Mouse (Mus musculus) forebrain, embryonic 16.5 days (tissue): ENCODE results near the gene Exoc2. TPM values are rescaled to one million over a fixed set of nuclear protein-coding genes. Genes with fewer than 3 reads are reported as not detected.
A peak's percentile ranks its signal among the peaks of the same experiment; 100 is the strongest.

Experiments
- ATAC-seq: fragments of 200-750 bp; cut with Nextera tagmentation; 2 replicates; pipeline ENCODE4 v1.8.0; 2017; ENCODE audit warnings: mild to moderate bottlenecking, moderate library complexity
- H3K27ac ChIP-seq: fragments of 300-500 bp; sonication (generic); 2 replicates; pipeline ENCODE4 v1.5.1; 2014; ENCODE audit warnings: low read length, control low read depth
- H3K27me3 ChIP-seq: fragments of 300-500 bp; sonication (generic); replicated peaks from 2 replicates; pipeline ENCODE4 v1.6.1; 2014; ENCODE audit warnings: low read length; ENCODE audit not compliant: control insufficient read depth, insufficient read depth
- H3K36me3 ChIP-seq: fragments of 300-500 bp; sonication (generic); 2 replicates; pipeline ENCODE4 v1.6.1; 2014; ENCODE audit not compliant: control insufficient read depth, insufficient read depth
- H3K4me1 ChIP-seq: fragments of 300-500 bp; sonication (generic); replicated peaks from 2 replicates; pipeline ENCODE4 v1.6.1; 2014; ENCODE audit warnings: low read length; ENCODE audit not compliant: control insufficient read depth, insufficient read depth
- H3K4me2 ChIP-seq: fragments of 300-500 bp; sonication (generic); 2 replicates; pipeline ENCODE4 v1.6.1; 2014; ENCODE audit warnings: mild to moderate bottlenecking, low read length, control low read depth
- H3K4me3 ChIP-seq: fragments of 300-500 bp; sonication (generic); replicated peaks from 2 replicates; pipeline ENCODE4 v1.5.1; 2014; ENCODE audit warnings: mild to moderate bottlenecking, low read length, control low read depth
- H3K9ac ChIP-seq: fragments of 300-500 bp; sonication (generic); replicated peaks from 2 replicates; pipeline ENCODE4 v1.6.1; 2014; ENCODE audit warnings: low read depth, low read length, control low read depth
- H3K9me3 ChIP-seq: fragments of 300-500 bp; sonication (generic); 2 replicates; pipeline ENCODE4 v1.6.1; 2016; ENCODE audit warnings: low read length; ENCODE audit not compliant: control insufficient read depth
- WGBS: fragments of 180-500 bp; shearing (Covaris S2); extraction: QIAGEN DNeasy Blood & Tissue Kit; methylation state at CpG from one replicate; pipeline ENCODE4 v1.1.7; 2014; 5-methylcytosine and 5-hydroxymethylcytosine counted together
- polyA plus RNA-seq: library from polyadenylated mRNA; unstranded; fragments of >200 nt; fragmentation: Nextera tagmentation; extraction: Ambion mirVana; gene quantifications from 2 replicates; pipeline ENCODE4 v1.2.1, GENCODE M21; 2015

Exoc2 gene
- polyA plus RNA-seq = 63.0 and 64.5 TPM in 2 replicates

DNA sequence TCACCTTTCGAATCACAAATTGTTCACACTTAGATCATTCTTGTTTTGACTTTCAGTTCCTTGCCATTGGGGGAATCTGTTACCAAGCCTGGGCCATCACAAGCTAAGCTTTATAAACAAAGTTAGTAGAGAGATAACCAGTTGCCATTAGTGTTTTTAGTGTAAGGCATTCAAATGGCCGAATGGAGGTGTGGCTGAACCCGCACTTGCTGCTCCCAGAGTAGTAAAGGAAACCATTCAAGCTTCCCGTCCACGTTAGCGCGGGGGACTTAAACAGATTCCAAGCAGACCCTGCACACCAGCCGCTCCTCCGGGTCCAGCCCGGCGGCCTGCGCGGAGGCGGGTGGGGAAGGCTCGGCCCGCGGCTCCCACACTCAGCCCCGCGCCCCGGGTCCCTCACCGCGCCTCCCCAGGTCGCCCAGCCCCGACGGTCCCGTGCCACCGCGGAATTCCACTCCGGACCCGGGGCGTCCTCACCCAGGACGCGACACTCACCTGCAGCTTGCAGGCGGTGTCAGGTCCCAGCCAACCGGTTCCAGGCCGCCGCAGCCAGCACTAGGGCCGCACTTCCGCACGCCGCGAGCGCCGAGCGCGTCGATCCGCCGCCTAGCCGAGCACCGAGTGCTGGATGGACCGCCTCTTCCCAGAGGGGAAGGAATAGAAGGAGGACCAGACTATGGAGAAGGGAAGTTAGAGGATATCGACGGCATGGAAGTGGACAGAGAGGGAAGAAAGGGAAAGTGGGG is at the start of gene Exoc2, which contains the start of gene Gm5447:
TSS of gene Exoc2 (minus strand) at position 593 of the 746 bp plus-strand sequence.
TSS of gene Gm5447 (plus strand) at position 704 of the 746 bp plus-strand sequence.
- ATAC-seq = peak; percentile 99
- peaks cover 17% of the 10 kb centered on the region for H3K4me1 ChIP-seq
- WGBS = under 1% methylated on average over 54 of the region's 54 CpGs

DNA sequence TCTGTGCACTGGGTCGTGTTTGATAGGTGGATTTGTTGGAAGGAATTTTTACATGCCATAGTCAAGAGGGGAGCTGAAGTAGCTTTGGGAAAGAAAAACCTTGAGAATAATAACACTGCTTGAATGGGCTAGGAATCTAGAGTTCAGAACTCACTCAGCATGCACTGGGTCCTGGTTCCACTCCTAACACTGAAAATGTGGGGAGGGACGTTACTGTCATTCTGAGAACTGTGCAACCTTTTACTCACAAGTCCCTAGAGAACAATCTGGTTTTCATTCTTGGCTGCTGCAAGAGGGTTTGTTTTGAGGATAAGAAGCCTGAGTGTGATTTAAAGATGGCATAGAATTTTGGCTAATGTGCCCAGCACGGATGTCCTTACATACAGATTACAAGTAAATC is 49.8 kb upstream of the Exoc2 start:
- H3K4me3 ChIP-seq = no peak overlapping the region
- WGBS = 85% methylated on average over 3 of the region's 3 CpGs
- ATAC-seq = no peak
- no peaks in the 10 kb centered on the region for H3K9me3 ChIP-seq
- H3K4me1 ChIP-seq = no peaks in the 10 kb centered on the region
- no peaks in the 10 kb centered on the region for H3K36me3 ChIP-seq
- H3K9ac ChIP-seq = no peak overlapping the region
- no peak overlapping the region for H3K4me2 ChIP-seq
- no peak overlapping the region for H3K27ac ChIP-seq
- H3K27me3 ChIP-seq = no peaks in the 10 kb centered on the region

More for the DNA sequence above, at the start of gene Exoc2, which contains the start of gene Gm5447:
- Histone ChIP-seq H3K27me3 (no peaks in the 10 kb centered on the region), H3K9ac (peak within 1 kb of the TSS; percentile 94), H3K36me3 (no peaks in the 10 kb centered on the region), H3K4me3 (peak within 1 kb of the TSS; percentile 94), H3K9me3 (no peaks in the 10 kb centered on the region), H3K27ac (peak within 1 kb of the TSS; percentile 74), H3K4me2 (peak within 1 kb of the TSS; percentile 63)

DNA sequence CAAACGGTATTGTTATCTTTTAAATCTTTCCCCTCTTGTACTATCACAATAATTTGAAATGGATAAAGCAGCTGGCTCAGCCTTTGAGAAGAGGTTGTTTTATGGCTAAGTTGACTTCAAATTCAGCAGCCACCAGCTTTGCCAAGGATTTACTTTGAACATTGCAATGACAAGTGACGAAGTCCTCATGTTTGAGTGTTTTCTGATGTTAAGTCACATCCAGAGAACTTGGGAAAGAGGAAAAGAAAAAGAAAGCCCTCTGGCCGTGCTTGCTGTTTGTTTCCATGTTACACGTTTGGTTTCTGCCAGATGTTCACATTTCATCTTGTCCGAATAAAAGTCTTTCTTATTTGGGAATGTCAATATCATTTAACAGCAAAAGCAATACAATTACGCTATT is 48.0 kb upstream of the Exoc2 start:
- Histone ChIP-seq H3K36me3 (no peaks in the 10 kb centered on the region), H3K4me3 (no peak overlapping the region), H3K4me2 (no peak overlapping the region), H3K9ac (no peak overlapping the region), H3K27ac (no peak overlapping the region), H3K4me1 (no peaks in the 10 kb centered on the region), H3K27me3 (no peaks in the 10 kb centered on the region), H3K9me3 (no peaks in the 10 kb centered on the region)
- WGBS = 80% methylated on average over 6 of the region's 6 CpGs
- ATAC-seq = no peak

DNA sequence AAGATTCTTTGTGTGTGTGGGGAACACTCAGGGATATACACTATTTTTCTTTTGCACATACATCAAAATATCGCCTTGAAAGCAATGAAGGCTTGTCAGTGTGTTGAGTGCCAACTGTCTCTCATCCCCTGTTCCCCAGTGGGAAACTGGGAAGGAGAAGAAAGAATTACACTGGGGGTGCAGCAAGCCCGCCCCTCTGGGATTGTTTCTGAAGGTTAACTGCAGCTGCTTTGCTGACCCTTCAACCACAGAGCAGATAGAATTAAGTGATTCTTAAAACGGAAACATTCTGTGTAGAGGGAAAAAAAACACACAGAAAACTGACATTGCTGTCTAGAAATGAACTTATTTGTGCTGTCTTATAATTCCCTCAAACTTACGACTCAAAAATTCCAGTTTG is 47.6 kb upstream of the Exoc2 start:
- Histone ChIP-seq H3K9ac (no peak overlapping the region), H3K27me3 (no peaks in the 10 kb centered on the region), H3K27ac (no peak overlapping the region), H3K4me2 (no peak overlapping the region), H3K4me3 (no peak overlapping the region), H3K4me1 (no peaks in the 10 kb centered on the region), H3K36me3 (no peaks in the 10 kb centered on the region), H3K9me3 (no peaks in the 10 kb centered on the region)
- 66% methylated on average over 4 of the region's 4 CpGs for WGBS
- ATAC-seq = no peak

DNA sequence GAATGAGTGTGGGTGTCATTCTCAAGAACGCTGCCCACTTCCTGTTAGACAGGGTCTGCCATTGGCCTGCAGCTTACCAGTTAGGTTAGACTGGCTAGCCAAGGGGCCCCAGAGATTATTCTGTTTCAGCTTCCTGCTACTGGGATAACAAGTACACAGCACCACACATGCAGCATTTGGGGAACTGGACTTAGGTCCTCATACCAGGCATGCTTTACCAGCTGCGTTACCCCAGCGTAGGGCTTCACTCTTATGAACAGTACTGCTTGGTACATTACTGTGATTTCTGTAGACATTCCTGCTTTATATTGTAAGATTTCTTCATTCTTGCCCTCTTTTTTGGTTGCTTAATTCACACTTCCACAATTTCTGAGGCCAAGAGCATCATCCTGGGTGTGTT is 43.7 kb upstream of the Exoc2 start:
- Histone ChIP-seq H3K4me2 (no peak overlapping the region), H3K9me3 (no peaks in the 10 kb centered on the region), H3K9ac (no peak overlapping the region), H3K27me3 (no peaks in the 10 kb centered on the region), H3K4me3 (no peak overlapping the region), H3K27ac (no peak overlapping the region), H3K36me3 (no peaks in the 10 kb centered on the region), H3K4me1 (no peaks in the 10 kb centered on the region)
- no peak for ATAC-seq
- 96% methylated on average over 3 of the region's 3 CpGs for WGBS

DNA sequence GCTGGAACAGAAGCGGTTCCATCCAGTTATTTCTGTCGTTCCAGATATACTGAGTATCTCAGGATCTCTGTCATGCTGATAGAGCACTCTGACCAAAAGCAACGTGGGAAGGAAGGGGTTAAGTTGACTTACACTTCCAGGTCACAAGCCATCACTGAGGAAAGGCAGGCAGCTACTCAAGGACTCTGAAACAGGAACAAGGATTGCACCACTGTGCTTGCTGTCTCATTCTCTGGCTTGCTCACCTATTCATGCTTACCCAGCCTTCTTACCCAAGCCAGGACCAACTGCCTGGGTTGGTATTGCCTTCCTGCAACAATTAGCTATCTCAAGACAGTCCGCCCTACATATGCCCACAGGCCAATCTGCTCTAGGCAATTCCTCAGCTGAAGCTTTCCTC is 31.1 kb upstream of the Exoc2 start:
- H3K4me3 ChIP-seq = no peak overlapping the region
- H3K27me3 ChIP-seq = no peaks in the 10 kb centered on the region
- no peak overlapping the region for H3K27ac ChIP-seq
- ATAC-seq = no peak
- H3K4me2 ChIP-seq = no peak overlapping the region
- WGBS = 78% methylated on average over 4 of the region's 4 CpGs
- H3K9ac ChIP-seq = no peak overlapping the region
- H3K9me3 ChIP-seq = no peaks in the 10 kb centered on the region
- no peaks in the 10 kb centered on the region for H3K36me3 ChIP-seq
- no peaks in the 10 kb centered on the region for H3K4me1 ChIP-seq

DNA sequence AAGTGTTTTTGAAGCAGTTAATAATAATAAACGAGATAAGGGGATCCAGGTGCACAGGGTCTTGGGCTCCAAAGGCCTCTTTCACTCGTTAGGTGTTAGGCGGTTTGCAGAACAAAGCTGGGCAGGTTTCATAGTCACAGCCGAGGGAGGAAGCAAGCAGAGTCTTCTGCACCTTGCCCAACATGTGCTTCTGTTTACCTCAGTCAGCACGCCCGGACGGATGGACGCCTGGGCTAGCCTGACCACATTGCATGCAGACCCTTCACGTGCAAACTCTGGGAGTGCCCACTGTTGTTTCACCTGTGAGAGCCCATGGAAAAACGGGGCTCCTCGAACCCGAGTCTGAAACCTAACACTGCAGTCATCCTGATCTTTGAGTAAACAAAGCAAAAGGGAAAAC is 30.6 kb upstream of the Exoc2 start:
- no peaks in the 10 kb centered on the region for H3K27me3 ChIP-seq
- no peak overlapping the region for H3K9ac ChIP-seq
- WGBS = 62% methylated on average over 12 of the region's 12 CpGs
- H3K27ac ChIP-seq = no peak overlapping the region
- H3K9me3 ChIP-seq = no peaks in the 10 kb centered on the region
- no peaks in the 10 kb centered on the region for H3K4me1 ChIP-seq
- ATAC-seq = no peak
- no peak overlapping the region for H3K4me2 ChIP-seq
- H3K4me3 ChIP-seq = no peak overlapping the region
- no peaks in the 10 kb centered on the region for H3K36me3 ChIP-seq

DNA sequence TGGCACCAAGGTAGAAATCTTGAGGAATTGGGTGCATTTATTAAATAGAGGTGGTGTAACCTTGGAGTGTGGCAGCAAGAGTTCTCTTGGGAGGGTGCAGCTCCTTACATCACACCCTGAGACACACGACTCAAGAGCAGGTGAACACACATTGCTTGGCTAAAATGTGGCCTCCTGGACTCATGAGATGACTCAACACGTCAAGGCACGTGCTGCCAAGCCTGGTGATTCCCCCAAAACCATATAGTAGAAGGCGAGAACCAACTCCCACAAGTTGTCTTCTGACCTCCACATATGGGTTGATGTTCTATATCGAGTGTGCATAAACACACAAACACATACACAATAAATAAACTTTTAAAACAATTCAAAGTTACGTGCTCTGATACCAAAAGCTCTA is 25.9 kb upstream of the Exoc2 start:
- no peak overlapping the region for H3K4me2 ChIP-seq
- ATAC-seq = no peak
- no peaks in the 10 kb centered on the region for H3K9me3 ChIP-seq
- no peak overlapping the region for H3K9ac ChIP-seq
- no peak overlapping the region for H3K27ac ChIP-seq
- no peaks in the 10 kb centered on the region for H3K27me3 ChIP-seq
- no peaks in the 10 kb centered on the region for H3K36me3 ChIP-seq
- peaks cover 4% of the 10 kb centered on the region for H3K4me1 ChIP-seq
- WGBS = 91% methylated on average over 6 of the region's 6 CpGs
- H3K4me3 ChIP-seq = no peak overlapping the region

DNA sequence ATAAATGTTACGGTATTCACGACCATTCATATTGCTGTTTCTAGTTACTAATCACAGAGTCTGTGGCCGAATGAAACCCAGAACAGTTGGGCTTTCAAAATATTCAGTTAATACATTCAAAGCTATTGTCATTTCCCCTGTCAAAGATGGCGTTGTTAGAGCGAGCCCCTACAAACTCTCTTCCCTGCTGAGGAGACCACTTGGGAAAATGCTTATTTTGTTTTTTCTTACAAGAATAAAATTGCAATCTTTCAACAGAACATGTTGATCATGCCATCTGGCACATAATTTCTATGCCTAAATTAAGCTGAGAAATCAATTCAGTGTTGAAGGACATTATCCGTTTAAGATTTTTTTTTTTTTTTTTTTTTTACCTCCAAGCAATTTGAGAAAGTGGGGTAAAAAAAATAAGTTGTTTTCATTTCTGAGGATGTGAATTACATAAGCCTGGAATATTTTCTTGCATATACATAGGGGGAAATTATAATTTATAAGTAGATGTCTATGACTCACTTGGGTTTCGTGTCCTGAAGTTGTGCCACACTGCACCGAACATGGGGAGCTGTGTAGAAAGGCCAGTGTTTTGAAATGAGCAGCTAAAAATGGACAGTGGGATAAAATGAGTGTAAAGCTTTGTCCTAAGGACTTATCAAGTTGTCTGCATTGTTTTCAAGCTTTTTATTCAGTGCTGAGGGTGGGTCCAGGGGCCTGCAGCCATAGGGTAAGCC is 23.8 kb upstream of the Exoc2 start:
- Histone ChIP-seq H3K27ac (peak overlapping the region; percentile 42; the same call in 1 of the 2 replicates), H3K4me2 (no peak overlapping the region), H3K4me1 (peaks cover 4% of the 10 kb centered on the region), H3K9me3 (no peaks in the 10 kb centered on the region), H3K4me3 (no peak overlapping the region), H3K9ac (no peak overlapping the region), H3K36me3 (no peaks in the 10 kb centered on the region), H3K27me3 (no peaks in the 10 kb centered on the region)
- peak; percentile 69 for ATAC-seq
- 56% methylated on average over 8 of the region's 8 CpGs for WGBS
